Mouse (Mus musculus) kidney, postnatal 10 days (tissue): ENCODE measurements around the gene Gosr2.

Experiments
- DNase-seq: peaks from one replicate; pipeline ENCODE4 v3.0.0; 2021; ENCODE audit warnings: mixed read lengths

The Gosr2 gene

DNA sequence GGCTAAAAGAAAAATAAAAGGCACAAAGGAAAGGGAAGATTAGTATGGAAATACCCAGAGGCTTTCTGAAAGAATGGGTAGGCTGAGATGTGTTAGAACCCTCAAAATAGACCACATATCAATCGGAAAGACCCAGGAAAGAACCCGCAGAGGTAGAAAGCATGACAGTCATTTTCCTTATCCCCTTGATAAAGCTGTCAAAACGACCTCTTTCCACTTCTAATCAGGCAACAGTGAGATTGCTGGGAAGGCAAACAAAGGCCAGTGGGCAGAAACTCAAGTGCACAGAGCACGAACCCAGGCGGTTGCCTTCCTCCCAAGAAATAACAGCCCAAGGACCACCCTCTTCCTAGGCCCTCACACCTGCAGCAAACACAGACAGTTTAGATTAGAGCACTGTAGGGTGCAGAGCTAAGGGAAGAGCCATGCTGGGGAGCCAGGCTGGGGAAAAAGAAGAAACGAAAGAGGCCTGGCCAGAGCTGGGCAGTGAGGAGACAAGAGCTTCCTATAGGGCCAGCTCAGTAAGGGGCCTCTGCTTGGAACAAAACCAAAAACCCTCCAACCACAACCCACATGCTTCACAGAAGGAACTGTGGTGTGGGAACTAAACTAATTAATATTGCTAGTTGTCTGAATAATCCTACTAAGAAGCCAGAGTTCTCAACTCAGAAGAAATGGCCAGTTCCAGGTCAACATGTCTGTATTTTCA lies 9.3 kb downstream of the Gosr2 start:
- DNase-seq = no peak

DNA sequence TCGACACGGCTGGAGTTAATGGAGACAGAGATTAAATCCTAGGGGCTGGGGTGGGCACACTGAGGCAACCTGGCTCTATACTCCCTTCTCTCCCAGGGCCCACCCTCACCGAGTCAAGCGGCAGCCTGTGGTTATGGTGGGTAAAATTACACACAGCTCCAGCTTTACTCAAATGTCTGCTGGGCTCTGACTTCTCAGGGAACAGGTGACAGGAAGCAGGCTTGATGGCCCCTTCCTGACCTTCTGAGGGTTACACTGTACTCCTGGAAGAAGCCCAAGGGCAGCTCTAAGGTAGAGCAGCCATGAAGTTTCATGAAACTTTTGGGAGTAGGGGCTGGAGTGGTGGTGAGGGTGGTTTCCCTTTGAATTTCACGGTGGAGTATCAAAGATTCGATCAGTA lies 11.0 kb downstream of the Gosr2 start:
- no peak for DNase-seq

DNA sequence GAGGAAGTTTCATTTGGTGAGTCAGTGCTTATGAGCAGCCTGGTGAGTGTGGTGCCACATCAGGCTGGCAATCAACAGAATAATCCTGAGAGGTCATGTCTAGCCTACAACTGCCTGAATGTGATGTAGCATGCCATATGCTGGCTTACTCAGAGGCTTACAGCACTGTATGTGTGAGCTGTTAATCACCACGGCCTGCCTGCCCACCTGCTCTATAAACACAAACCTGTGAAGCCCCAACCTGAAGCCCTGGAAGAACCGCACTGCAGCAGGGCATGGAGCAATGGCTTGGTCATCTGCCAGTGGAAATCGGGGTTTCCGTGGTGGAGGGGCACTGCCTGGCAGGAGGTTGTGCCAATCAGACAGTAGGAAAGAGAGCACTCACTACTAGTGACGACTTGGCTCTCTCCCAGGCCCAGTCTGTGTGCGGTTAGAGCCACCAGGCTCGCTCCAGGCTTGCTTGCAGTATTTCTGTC lies 12.4 kb downstream of the Gosr2 start:
- DNase-seq = no peak

DNA sequence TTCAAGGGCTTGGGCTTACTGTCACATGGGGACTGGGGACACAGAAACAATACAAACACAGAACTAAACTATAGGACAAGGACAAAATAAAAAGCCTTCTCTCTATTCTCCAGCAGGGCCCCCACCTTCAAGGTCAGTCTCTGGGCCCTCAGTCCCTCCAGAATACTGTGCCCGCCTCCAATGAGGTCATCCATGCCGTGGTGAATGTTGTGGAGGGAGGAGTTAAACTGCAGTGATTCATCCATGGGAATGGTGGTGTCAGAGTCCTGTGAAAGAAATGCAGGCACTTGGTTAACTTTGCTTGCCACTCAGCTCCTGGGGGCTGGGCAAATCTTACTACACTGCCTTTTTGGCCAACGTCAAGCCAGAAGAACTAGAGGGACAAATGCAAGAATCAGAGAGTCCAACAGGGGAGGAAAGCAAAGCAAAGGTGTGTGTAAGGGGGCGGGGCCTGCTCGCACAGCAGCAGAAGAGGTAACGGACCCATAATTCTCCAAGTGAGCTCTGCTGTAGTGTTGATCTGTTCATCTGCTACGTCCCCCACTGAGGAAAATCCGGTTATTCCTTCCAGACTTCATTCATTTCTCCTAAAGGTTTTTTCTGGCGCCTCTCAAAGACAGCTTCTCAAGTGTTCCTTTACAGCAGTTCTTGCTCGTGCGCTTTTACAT lies 13.9 kb downstream of the Gosr2 start:
- no peak for DNase-seq

DNA sequence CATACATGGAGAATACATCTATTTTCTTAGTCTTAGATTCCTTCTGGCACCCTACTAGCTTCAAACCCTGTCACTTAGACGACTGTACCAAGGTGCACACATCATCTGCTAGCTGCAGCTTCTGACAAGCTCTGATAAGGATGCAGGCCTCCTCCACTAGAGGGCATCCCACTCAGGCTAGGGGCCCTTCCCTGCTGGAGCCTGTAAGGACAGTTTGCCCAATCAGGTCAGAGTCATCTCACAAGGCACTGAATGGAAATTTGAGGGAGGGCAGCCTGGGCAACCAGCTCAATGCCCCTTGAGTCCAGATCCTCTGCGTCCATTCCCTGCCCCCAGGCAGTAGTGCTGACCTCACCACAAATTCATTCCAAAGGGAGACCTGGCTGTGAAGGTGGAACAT lies 20.7 kb downstream of the Gosr2 start:
- peak; percentile 76 for DNase-seq

DNA sequence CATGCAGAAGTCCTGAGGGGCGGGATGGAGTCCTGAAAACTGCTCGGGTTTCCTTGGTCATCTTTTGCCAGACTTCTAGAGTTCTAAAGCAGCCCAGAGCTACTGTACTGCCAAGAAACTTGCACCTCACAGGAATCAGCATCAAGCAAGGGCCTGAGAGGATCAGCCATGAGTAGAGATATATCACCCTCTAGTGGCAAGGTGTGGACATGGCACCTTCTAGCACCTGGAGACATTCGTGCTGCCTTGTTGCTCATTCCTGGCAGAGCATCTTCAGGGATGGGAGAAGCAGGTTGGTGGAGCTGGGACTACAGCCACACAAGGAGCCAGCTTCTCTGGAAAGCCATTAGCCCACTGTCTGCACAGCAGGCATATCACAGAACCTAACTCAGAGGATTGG lies 22.1 kb downstream of the Gosr2 start:
- DNase-seq = peak; percentile 72

DNA sequence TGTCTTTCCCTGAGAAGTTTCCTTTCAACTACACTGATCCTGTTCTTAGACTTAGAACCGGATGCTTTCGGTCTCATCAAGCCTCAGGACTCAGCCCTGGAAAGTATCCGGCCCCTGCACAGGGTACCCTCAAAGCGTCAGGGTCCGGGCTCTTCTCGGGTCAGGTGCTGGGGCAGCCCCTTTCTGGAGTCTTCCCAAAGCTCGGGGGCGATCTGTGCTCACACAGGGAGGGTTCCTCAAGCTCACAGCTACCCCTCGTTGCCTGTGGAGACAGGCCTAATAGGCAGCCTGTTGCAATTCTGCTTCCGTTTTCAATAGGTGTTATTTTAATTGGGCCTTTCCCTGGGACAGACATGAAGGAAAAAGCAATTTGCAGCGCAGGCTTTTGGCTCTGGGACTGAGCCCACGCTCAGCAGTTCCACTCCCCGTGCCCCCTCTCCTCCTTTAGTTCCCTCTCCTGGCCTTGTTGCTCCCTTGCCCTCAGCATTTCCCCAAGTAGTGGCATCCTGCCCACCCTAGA lies 30.7 kb downstream of the Gosr2 start:
- no peak for DNase-seq

DNA sequence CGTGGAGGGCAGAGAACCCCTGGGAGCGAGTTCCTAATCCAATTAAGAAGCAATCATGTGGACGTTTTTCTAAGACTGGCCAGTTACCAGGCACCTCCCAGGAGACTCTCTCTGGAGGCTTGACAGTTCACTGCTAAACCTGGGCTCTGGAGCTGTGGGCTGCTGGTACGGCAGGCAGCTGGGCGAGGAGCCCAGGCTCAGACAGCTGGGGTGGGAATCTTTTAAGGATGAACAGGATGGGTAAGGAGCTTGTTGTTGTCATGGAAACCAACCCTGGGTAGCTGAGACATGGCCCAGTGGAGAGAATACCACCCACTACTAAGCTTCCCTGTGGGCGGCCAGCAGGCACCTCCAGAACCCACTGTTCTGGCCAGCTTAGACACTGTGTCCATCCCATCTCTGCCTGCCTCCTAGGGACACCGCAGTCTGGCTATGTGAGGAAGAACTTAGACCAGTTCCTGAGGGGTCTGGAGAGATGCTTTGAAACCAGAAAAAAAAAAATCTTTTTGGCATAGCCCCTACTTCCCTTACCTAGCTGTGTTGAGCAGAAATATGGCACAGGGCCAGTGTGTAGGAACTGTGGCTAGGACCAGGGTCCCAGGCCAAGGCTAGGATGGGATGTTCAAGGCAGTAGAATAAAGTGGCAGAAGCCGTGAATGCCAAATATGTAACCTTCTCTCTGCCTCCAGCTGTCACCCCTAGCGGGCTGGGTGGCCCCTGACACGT lies 31.4 kb downstream of the Gosr2 start:
- no peak for DNase-seq

DNA sequence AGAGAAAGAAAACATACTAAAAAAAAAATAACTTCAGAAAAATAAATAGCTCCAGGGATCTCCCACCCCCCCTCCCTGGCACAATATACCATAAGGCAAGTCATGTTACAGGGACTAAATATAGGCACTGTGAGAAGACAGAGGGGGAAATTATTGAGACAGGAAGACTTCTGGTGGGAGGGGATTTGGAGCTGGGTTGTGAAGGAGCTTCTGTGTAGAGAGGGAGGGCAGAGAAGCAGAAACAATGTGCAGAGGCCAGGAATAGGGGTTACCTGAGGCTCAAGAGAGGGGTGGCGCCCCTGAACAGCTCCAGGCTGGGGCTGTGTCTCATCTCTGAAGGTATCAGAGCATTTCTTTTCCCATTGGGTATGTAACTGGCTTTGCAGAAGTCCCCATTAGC lies 32.0 kb downstream of the Gosr2 start:
- no peak for DNase-seq

DNA sequence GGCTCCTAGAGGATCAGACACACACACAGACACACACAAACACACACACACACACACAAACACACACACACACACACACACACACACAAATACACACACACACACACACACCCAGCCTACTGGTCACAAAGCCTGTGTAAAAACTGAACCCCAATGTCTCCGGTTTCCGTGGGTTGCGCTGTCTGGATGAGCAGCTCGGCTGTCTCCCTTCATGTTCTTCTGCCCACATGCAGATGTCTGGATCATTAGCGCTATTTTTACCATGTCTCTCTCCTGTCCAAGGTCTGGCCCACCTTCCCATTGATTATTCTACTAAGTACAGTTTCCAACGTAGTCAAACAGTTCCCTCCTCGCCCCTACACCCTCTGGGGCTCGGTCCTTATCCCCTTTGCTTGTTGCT lies 34.6 kb downstream of the Gosr2 start:
- no peak for DNase-seq

DNA sequence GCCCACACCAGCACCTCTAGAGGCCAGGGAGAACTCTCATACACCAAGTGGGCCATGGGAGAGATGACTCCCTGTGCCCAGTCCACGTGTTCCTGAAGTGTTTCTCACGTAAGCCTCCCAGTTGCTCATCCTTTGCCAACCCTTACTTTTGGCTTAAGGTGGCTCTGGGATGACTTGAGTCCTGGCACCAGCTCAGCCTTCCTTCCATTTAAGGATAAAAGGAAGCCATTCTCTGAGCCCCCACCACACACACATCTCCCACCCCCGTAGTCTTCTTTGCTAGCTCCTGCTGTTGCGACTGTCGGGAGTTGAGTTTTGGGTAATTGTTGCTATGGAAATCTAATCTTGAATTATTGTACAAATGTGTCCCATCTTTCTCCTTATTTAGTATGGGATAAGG lies 35.2 kb downstream of the Gosr2 start:
- no peak for DNase-seq

DNA sequence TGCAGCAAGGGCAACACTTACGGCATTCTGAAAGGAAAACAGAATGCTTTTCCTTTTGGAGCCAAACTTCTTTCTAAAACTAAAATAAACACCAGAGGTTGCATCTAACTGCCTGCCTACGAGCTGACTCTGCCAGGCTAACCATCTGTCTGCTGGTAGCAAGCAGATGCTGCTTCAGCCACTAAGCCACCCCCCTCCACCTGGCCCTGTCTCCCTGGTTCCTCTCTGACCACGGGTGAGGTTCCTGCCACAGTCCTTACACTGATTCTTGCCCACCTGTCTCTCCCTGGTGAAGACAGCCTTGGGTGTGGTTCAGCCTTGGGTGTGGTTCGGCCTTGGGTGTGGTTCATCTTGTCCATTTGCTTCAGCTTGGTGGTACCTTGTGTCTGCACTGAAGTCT lies 35.8 kb downstream of the Gosr2 start:
- no peak for DNase-seq

DNA sequence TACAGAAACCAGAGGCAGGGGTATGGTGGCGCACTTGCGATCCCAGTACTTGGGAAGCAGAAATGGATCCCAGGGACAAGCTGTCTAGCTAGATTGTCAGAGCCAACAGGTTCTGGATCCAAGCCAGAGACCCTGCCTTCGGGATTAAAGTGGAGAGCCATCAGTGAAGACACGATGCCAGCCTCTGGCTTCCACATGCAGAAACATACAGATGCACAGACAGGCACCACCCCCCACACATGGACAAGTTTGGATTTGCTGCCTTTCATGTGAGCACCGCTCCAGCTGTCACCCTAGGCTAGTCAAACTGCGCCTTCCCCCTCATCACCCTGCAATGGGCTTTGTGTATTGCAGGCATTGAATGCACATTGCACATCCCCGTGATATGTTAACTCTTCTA lies 39.5 kb downstream of the Gosr2 start:
- no peak for DNase-seq

DNA sequence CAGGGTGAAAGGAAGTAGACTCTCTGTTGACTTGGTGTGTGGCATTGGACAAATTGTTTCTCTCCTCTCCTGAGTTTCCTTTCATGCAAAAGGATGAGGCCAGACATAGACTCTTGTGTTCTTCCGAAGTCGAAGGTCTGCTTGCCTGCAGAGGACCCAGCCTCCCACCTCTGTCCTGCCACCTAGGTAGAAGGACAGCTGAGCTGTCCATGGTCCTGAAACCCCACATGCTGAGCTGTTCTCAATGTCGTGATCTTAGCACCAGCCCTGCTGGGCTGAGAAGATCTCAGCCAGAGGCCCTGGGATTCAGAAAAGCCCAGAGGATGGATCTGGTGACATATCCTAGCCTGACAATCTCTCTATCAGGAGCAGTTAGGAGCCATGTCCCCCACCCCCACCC lies 41.2 kb downstream of the Gosr2 start:
- peak; percentile 84 for DNase-seq

DNA sequence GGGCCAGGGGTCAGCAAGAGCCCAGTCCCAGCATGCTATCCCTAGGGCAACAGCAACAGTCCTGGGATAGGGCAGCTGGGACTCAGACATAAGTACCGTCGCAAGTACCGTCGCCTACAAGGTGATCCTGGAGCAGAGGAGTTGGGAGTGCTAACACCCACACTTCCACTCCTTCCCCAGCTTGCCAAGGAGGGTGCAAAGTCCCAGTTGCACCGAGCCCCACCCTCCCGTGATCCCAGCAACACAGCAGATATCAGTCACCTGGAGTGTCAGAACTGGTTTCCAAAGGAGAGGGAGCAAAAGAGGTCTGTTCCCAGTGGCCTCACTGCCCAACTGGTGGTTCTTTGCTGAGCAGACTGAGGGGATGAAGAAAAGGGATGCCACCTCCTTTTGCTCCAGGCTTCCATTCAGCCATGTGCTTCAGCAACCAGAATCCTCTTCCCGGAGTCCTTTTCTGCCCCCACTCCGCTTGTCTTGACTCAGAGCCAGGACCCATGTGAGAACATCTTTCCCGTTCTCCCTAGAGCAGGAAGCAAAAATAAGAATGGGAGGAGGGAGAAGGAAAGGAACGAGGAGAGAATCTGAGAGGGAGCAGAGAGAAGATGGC lies 44.2 kb downstream of the Gosr2 start:
- DNase-seq = no peak

DNA sequence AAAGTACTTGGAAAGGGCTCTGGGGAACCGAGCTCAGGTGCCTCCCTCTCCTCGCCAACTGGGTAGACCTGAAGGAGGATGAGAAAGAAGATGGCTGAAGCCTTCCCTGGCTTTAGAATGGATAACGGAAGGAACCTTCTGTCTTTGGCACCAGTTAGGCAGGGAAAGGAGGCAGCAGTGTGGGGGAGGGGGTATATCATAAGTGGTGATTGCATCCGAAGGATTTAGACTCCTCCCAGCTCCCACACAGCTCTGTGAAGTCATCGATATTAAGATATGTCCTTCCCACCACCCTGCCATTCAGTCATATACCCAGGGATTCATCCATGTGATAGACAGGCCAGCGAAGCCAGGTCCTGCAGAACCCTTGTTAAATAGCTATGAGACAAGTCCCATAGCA lies 46.3 kb downstream of the Gosr2 start:
- no peak for DNase-seq

DNA sequence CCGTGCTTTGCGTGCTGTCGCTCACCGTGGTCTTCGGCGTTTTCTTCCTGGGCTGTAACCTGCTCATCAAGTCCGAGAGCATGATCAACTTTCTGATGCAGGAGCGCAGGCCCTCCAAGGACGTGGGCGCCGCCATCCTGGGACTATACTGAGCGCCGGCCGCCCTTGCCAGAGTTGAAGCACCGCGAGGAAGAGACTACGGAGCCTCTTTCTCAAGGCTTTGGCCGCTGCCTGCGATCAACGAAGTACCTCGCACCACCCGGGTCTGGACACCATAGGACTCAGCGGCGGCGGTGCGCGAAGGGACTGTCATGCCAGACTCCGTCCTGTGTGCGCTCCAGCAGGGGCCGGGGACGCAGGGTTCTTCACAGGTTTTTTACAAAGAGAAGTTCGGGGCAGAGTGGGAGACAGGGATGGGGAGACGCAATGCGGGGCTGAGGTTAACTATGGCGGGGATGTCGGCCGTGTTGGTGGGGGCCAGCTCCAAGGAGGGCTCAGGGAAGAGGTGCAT lies 47.7 kb downstream of the Gosr2 start:
- DNase-seq = no peak

DNA sequence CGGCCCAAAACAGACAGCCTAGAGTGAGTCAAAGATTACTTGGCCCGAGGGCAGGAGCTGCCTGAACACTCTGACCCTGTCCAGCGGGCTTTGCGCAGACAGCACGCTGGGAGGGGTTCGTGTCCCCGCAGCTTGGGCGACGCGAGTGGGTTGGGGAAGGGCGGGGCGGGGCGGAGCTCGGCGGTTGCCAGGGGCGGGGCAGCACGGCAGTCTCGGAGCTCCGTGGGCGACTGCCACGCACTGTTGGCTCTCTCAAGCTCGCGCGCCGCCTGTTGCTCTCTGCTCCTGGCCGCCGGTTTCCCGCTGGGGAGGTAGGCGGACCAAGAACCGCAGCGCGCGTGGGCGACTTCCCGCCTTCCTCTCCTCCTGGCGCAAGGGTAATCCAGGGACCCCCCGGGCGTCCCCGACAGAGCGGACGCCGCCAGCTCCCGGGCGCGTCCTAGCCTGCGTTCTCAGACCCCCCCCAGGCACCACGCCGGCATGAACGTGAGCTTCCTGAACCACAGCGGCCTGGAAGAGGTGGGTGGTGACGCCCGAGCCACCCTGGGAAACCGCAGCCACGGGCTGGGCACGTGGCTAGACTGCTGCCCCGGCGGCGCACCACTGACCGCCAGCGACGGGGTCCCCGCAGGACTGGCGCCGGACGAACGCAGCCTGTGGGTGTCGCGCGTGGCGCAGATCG lies 48.3 kb downstream of the Gosr2 start, which contains the start of gene Rprml:
Gene Rprml, plus strand, starts transcription at position 270 of the 682 bp plus-strand sequence.
- peak; percentile 18 for DNase-seq

DNA sequence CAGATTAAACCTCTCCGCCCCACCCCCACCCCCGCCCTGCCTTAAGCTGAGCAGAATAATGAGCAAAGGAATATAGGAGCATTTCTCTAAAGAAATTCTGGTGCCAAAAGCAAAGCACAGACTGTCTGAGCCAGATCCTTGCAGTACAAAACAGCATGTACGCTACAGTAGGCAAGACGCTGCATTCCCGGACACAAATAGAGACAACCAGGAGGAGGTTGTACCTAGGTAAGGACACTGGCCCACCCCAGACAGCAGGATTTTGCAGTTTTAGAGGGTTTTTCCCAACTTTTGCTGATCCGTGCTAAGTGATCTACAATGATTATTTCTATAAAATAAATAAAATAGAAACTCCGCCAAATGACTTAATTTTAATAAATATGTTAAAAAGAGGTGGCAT lies 49.0 kb downstream of the Gosr2 start:
- DNase-seq = no peak

DNA sequence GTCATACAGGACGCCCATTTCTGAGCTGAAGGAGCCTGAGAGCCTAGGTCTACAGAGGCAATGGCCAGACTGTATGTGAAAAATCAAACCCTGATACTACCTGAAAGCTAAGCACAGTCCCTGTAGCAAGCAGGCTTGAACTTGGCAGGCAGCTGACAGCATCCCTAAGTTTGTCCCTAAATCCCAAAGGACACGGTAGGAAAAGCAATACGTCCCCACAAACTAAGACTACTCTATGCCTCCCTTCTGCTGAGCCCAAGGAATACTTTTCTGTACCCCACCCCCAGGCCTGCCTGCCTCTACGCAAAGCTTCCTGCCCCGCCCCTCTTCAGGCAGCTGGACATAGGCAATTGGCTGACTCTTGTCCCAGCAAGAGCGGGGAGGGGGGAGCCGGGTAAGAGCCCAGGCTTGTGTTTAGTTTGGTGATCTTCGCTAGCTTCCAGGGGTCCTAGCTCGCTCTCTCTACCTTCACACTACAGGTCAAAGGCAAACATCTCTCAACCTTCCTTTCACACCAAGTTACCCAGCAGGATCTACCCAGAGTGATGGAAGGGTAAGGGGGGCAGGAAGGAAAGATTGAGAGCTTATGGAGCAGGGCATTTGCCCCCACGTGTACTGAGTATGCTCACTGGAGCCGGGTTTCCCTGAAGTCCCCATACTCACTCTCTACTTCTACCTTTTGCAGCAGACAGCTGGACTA lies 49.6 kb downstream of the Gosr2 start:
- peak; percentile 38 for DNase-seq

DNA sequence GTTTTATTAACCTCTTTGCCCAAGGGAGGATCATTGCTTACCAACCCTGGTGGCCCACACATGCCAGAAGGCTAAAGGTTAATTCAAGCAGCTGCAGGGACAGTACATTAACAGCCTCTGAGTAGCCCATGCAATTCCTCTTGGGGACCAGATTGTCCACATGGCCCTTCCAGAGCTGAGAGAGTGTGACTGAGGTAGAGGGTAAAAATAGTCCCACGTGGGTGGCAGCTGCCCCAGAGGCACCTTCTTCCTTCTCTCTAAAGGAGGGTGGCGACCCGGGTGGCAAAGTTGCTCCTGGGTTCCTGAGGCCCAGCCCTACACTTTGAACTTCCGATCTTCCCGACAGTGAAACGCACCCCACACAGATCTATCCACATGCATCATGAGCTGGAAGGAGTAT lies 51.4 kb downstream of the Gosr2 start:
- no peak for DNase-seq

DNA sequence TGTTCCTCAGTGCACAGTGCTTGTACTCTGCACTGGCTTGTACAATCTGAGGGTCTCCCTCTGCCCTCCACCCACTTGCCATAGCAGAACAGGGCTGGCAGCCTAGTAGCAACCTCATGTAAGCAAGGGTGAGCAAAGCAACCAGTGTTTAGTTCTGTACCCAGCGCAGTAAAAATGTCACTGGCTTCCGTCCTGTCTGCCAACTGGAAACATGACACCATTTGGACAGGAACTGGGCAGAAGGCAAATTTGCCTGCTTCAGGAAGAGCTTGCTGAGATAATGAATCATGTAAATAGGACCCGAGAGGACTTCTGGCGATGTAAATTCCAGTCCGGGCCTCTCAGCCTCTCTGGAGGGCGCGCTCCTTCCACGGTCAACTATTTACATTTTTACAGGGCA lies 52.0 kb downstream of the Gosr2 start:
- no peak for DNase-seq
